Mouse (Mus musculus) liver, postnatal 0 days (tissue): ENCODE results near the gene Mgat5b. TPM values are rescaled to one million over a fixed set of nuclear protein-coding genes. Genes with fewer than 3 reads are reported as not detected.

Source experiments
- ATAC-seq: fragments of 200-750 bp; cut with Nextera tagmentation; 2 replicates; pipeline ENCODE4 v1.8.0; 2017; ENCODE audit warnings: mild to moderate bottlenecking, moderate library complexity
- DNase-seq: peaks from one replicate; pipeline ENCODE4 v3.0.0-alpha.2; 2016
- H3K27ac ChIP-seq: fragments of 300-500 bp; sonication (generic); 2 replicates; pipeline ENCODE4 v1.5.1; 2014; ENCODE audit warnings: antibody characterized with exemption, moderate library complexity, mild to moderate bottlenecking, low read depth
- H3K27me3 ChIP-seq: fragments of 300-500 bp; sonication (generic); 2 replicates; pipeline ENCODE4 v1.6.1; 2014; ENCODE audit warnings: low read length, control low read depth, mixed read lengths; ENCODE audit not compliant: insufficient read depth
- H3K36me3 ChIP-seq: fragments of 300-500 bp; sonication (generic); replicated peaks from 2 replicates; pipeline ENCODE4 v1.6.1; 2014; ENCODE audit warnings: mild to moderate bottlenecking, control low read depth, low read length, moderate library complexity, mixed read lengths; ENCODE audit not compliant: insufficient read depth
- H3K4me1 ChIP-seq: fragments of 300-500 bp; sonication (generic); 2 replicates; pipeline ENCODE4 v1.6.1; 2014; ENCODE audit warnings: antibody characterized with exemption, mild to moderate bottlenecking, control low read depth; ENCODE audit not compliant: insufficient read depth
- H3K4me2 ChIP-seq: fragments of 300-500 bp; sonication (generic); 2 replicates; pipeline ENCODE4 v1.6.1; 2014; ENCODE audit warnings: low read depth, mild to moderate bottlenecking, low read length, moderate library complexity, mixed read lengths
- H3K4me3 ChIP-seq: fragments of 300-500 bp; sonication (generic); 2 replicates; pipeline ENCODE4 v1.5.1; 2014; ENCODE audit warnings: low read depth, low read length
- H3K9ac ChIP-seq: fragments of 300-500 bp; sonication (generic); replicated peaks from 2 replicates; pipeline ENCODE4 v1.6.1; 2014; ENCODE audit warnings: mild to moderate bottlenecking, moderate library complexity
- H3K9me3 ChIP-seq: fragments of 300-500 bp; sonication (generic); 2 replicates; pipeline ENCODE4 v1.6.1; 2016; ENCODE audit warnings: mild to moderate bottlenecking, control low read depth, low read length, mixed read lengths
- CTCF ChIP-seq: sonication (generic); IDR thresholded peaks from 2 replicates; pipeline ENCODE4 v1.5.1; 2016; ENCODE audit warnings: antibody characterized with exemption, low read depth
- EP300 ChIP-seq: IDR thresholded peaks from 2 replicates; pipeline ENCODE4 v1.6.1; 2016; ENCODE audit warnings: antibody characterized with exemption, low read depth, mild to moderate bottlenecking
- WGBS: fragments of 180-500 bp; shearing (Covaris S2); extraction: QIAGEN DNeasy Blood & Tissue Kit; methylation state at CpG from one replicate; pipeline ENCODE4 v1.1.7; 2014; ENCODE audit not compliant: insufficient replicate concordance; 5-methylcytosine and 5-hydroxymethylcytosine counted together
- polyA plus RNA-seq: library from polyadenylated mRNA; unstranded; fragments of >200 nt; fragmentation: Nextera tagmentation; extraction: Ambion mirVana; gene quantifications from 2 replicates; pipeline ENCODE4 v1.2.1, GENCODE M21; 2015

The Mgat5b gene
- polyA plus RNA-seq, 1 experiment from 2014 or later: not detected

- DNase-seq: no peak
- WGBS: 74% methylated on average over 7 of the region's 7 CpGs
- no peak for TF ChIP-seq CTCF
These were observed 37.8 kb upstream of the Mgat5b start for GRCm38 (mm10) chr11:116880839-116881238.

GRCm38 (mm10) chr11:116881440-116881839 lies 37.2 kb upstream of the Mgat5b start:
- no peaks in the 10 kb centered on the region for H3K36me3 ChIP-seq
- no peak overlapping the region for H3K4me2 ChIP-seq
- peaks cover 4% of the 10 kb centered on the region; the same call in 1 of the 2 replicates for H3K27me3 ChIP-seq
- H3K4me1 ChIP-seq: 0 out of 2 replicates have a peak, but pooled peaks cover 3% of the 10 kb centered on the region
- no peak overlapping the region for H3K4me3 ChIP-seq
- WGBS: 67% methylated on average over 5 of the region's 5 CpGs
- H3K9me3 ChIP-seq: no peaks in the 10 kb centered on the region
- TF ChIP-seq CTCF (no peak), EP300 (no peak)
- ATAC-seq (no peak), DNase-seq (no peak)
- H3K9ac ChIP-seq: no peak overlapping the region
- H3K27ac ChIP-seq: no peak overlapping the region

More at GRCm38 (mm10) chr11:116880839-116881238, 37.8 kb upstream of the Mgat5b start:
- Histone ChIP-seq H3K4me3 (no peak overlapping the region), H3K4me1 (0 out of 2 replicates have a peak, but pooled peaks cover 3% of the 10 kb centered on the region), H3K9ac (no peak overlapping the region), H3K4me2 (no peak overlapping the region), H3K9me3 (no peaks in the 10 kb centered on the region), H3K36me3 (no peaks in the 10 kb centered on the region), H3K27ac (no peak overlapping the region), H3K27me3 (peaks cover under 1% of the 10 kb centered on the region; the same call in 1 of the 2 replicates)
- no peak for ATAC-seq

- Histone ChIP-seq H3K9me3 (no peaks in the 10 kb centered on the region), H3K9ac (no peak overlapping the region), H3K36me3 (no peaks in the 10 kb centered on the region), H3K4me1 (0 out of 2 replicates have a peak, but pooled peaks cover 3% of the 10 kb centered on the region), H3K4me3 (no peak overlapping the region), H3K27me3 (peaks cover 4% of the 10 kb centered on the region; the same call in 1 of the 2 replicates), H3K27ac (no peak overlapping the region), H3K4me2 (no peak overlapping the region)
- ATAC-seq (no peak), DNase-seq (no peak)
- 84% methylated on average over 10 of the region's 10 CpGs for WGBS
- no peak for TF ChIP-seq CTCF
- TF ChIP-seq EP300: no peak
These were observed 36.2 kb upstream of the Mgat5b start for GRCm38 (mm10) chr11:116882446-116882845.

GRCm38 (mm10) chr11:116884061-116884460 lies 34.6 kb upstream of the Mgat5b start:
- TF ChIP-seq EP300 (no peak), CTCF (no peak)
- no peaks in the 10 kb centered on the region for H3K36me3 ChIP-seq
- H3K4me3 ChIP-seq: no peak overlapping the region
- no peak overlapping the region for H3K27ac ChIP-seq
- H3K4me2 ChIP-seq: no peak overlapping the region
- no peak for ATAC-seq
- H3K4me1 ChIP-seq: 0 out of 2 replicates have a peak, but pooled peaks cover 3% of the 10 kb centered on the region
- WGBS: 85% methylated on average over 6 of the region's 6 CpGs
- peaks cover 6% of the 10 kb centered on the region; the same call in 1 of the 2 replicates for H3K27me3 ChIP-seq
- no peak for DNase-seq
- no peaks in the 10 kb centered on the region for H3K9me3 ChIP-seq
- no peak overlapping the region for H3K9ac ChIP-seq

GRCm38 (mm10) chr11:116885275-116886151 lies 33.1 kb upstream of the Mgat5b start:
- ATAC-seq (peak; percentile 29), DNase-seq (peak; percentile 81)
- H3K27ac ChIP-seq: no peak overlapping the region
- H3K4me1 ChIP-seq: 0 out of 2 replicates have a peak, but pooled peaks cover 3% of the 10 kb centered on the region
- no peaks in the 10 kb centered on the region for H3K36me3 ChIP-seq
- peak overlapping the region; percentile 48 for H3K4me2 ChIP-seq
- H3K4me3 ChIP-seq: peak overlapping the region; percentile 15
- no peak overlapping the region for H3K9ac ChIP-seq
- TF ChIP-seq CTCF (peak; percentile 90), EP300 (no peak)
- no peaks in the 10 kb centered on the region for H3K9me3 ChIP-seq
- peaks cover 6% of the 10 kb centered on the region; the same call in 1 of the 2 replicates for H3K27me3 ChIP-seq
- 4% methylated on average over 27 of the region's 28 CpGs for WGBS

GRCm38 (mm10) chr11:116887136-116887535 lies 31.5 kb upstream of the Mgat5b start:
- H3K4me1 ChIP-seq: 0 out of 2 replicates have a peak, but pooled peaks cover 3% of the 10 kb centered on the region
- no peak overlapping the region for H3K4me2 ChIP-seq
- H3K4me3 ChIP-seq: no peak overlapping the region
- no peak for ATAC-seq
- peaks cover 6% of the 10 kb centered on the region; the same call in 1 of the 2 replicates for H3K27me3 ChIP-seq
- TF ChIP-seq CTCF: no peak
- TF ChIP-seq EP300: no peak
- no peak for DNase-seq
- H3K27ac ChIP-seq: no peak overlapping the region
- H3K9me3 ChIP-seq: no peaks in the 10 kb centered on the region
- H3K36me3 ChIP-seq: no peaks in the 10 kb centered on the region
- no peak overlapping the region for H3K9ac ChIP-seq
- 51% methylated on average over 5 of the region's 5 CpGs for WGBS
